Mouse (Mus musculus) skeletal muscle tissue, postnatal 0 days (tissue): ENCODE data around the gene Ly6g6e. TPM values are rescaled to one million over a fixed set of nuclear protein-coding genes. Genes with fewer than 3 reads are reported as not detected.

ENCODE experiments used
- polyA plus RNA-seq: library from polyadenylated mRNA; unstranded; fragments of >200 nt; fragmentation: Nextera tagmentation; extraction: Ambion mirVana; gene quantifications from 2 replicates; pipeline ENCODE4 v1.2.1, GENCODE M21; 2015

The Ly6g6e gene
- 2.1 TPM in 1 of 2 replicates, not detected in the other for polyA plus RNA-seq

DNA sequence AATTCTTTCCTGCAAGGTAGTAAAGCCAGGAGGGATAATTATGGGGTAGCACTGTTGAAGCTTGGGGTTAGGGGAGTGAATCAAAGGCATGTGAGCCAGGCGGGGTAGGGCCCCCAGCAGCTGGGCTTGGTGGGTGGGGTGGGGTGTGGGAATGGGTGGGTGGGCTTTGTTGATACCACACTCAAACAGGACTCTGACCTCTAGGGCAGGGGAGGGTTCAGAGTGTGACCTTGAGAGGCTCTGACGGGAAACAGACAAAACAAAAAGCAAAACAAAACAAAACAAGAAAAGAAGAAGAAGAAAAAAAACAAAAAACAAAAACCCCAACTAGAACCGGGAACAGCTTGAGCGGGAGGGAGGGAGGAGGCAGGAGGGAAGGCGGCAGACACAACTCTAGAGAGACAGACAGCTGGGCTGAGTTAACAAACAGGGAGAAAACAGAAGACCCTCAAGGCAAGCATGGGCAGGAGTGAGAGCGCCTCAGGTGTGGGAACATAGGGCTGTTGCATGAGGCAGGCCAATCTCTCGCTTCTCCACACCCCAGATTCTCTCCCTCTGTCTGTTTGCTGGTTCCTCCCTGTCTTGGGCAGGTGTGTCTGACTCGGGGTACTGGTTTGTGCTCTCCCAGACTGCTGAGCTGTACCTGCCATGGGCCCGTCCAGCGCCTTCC lies at the start of gene Ly6g6e:
Ly6g6e (plus strand) TSS at position 396 of the 670 bp plus-strand sequence.

DNA sequence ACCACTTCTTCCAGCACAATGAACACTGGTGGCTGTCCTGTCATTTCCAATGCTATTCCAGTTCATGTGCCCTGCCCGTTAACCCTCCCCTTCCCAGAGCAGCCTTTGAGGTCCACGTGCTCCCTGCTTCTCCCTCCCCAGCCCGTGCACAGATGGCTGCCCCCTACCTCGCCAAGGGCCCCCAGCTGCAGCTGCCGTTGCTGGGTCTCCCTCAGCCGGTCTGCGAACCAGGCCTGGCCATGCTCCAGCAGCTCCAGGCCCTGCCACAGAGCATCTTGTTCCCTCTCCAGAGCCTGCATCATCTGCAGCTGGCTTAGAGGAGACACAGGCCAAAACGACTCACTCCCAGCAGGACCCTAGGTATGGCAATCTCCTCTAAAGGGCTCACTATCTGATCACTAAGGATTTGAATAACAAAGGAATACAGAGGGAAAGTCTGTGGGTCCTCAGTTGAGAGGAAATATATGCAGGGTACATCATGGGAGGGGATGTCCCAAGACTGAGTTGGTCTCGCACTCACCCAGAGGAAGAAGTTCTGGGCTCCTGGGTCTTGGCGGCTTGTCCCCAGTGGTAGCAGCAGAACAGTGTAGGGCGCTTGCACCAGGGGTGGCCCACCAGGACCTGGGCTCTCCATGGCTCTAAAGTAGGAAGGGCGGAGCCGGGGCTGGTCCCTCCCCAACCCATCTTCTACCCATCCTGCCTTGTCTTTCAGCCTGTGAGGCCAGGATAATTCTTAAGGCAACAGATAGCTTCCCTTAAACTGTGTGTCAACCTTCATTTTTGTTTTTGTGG lies 49.2 kb upstream of the Ly6g6e start, which contains the start of gene Sapcd1:
Sapcd1 (minus strand) TSS at position 740 of the 792 bp plus-strand sequence.

DNA sequence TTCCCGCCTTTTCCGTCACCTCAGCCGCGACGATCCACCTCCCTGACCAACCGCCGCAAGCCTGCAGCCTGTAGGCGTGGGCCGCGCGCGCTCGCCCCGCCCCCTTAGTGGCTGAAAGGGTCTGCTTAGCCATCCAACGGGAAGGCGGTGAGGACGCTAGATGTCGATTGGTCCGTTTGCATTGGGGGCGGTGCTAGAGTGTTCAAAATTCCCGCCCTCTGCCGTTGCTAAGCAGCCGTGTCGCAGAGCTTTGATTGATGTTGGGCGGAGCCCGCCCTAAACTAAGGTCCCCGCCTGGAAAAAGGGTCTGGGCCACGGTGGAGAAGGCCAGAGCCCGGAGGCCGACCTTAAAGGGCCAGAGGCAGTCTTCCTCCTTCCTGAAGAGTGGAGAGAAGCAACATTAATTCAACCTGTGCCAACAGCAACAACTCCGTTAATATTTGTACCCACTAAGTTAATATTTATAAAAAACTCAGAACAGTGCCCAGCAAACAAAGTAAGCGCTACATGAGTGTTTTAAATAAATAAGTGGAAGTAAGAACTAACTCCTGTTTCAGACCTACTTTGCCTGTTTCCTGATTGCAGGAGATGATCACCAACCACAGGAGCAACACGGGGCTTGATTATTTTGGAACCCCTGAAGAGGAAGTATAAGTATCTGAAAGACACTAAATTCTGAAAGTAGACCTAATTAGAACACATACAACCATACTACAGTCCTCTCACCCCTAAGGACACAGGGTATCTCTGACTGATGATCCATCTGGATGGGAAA lies 29.8 kb upstream of the Ly6g6e start, which contains the start of gene Msh5:
Msh5 (minus strand) TSS at position 65 of the 775 bp plus-strand sequence.

DNA sequence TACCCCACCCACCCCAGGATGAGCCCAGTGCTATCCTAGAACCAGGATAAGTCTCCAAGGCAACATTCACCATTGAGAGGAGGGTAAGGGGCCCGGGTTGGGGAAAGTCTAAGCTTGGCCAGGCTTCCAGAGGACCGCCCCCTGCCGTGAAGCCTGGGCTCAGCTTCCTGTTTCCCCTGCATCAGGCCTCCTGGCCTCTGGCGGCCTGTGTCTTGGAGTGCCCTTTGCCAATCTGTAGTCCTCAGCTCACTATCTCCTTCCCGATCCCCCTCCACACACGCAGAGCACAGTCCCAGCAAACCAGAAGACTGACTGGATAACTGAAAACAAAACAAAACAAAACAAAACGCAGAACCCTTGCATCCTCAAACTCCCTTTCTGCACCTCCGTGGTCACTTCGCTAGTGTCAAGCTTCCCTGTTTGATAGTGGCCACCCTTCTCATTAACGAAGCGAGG lies 27.1 kb upstream of the Ly6g6e start, which contains the start of gene Clic1:
Clic1 (plus strand) TSS at position 406 of the 456 bp plus-strand sequence.

DNA sequence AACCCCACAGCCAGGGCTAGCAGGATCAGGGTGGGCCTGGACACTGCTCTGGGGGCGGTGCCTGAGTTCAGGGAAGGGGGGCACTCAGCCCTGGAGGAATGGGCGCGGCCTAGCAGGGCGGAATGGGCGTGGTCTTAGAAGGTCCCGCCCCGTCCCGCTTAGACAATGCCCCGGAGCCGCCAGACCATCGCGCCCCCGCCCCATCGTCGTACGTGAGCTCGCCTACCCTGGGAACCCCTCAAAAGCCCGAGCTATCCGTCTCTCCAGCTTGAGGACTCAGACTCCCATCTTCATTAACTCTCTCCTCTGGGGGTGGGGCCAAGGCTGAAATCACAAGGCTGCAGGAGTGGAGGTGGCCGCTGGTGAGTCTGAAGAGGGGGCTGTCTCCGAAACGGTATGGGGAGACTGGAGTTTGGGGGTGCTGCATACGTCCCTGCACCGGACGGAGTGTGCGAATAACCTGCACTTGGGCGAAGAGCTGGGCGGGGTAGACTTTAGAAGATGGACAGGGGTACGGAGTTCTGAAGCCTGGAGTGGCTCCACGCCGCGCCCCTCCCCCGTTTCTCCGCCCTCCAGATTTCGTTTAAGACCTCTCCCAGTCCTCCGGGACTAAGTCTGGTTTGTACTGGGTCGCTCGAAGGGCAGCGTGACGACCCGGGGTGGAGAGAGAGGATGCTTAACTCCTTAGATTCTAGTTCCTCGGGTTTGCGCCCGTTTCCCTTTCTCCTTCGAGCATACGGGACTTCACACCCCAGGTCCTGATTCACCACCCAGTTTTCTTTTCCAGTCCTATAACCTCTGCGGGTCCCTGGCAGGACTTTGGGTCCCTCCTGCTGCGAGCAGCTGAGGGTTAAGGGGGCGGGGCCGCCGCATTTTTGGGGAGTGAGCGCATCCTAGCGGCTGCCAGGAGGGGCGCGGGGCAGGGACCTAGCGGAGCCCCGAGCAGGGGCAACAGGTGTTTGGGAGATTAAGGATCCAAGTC lies 17.5 kb upstream of the Ly6g6e start, which contains the start of gene Ddah2:
Ddah2 (plus strand) TSS at position 125 of the 982 bp plus-strand sequence.

DNA sequence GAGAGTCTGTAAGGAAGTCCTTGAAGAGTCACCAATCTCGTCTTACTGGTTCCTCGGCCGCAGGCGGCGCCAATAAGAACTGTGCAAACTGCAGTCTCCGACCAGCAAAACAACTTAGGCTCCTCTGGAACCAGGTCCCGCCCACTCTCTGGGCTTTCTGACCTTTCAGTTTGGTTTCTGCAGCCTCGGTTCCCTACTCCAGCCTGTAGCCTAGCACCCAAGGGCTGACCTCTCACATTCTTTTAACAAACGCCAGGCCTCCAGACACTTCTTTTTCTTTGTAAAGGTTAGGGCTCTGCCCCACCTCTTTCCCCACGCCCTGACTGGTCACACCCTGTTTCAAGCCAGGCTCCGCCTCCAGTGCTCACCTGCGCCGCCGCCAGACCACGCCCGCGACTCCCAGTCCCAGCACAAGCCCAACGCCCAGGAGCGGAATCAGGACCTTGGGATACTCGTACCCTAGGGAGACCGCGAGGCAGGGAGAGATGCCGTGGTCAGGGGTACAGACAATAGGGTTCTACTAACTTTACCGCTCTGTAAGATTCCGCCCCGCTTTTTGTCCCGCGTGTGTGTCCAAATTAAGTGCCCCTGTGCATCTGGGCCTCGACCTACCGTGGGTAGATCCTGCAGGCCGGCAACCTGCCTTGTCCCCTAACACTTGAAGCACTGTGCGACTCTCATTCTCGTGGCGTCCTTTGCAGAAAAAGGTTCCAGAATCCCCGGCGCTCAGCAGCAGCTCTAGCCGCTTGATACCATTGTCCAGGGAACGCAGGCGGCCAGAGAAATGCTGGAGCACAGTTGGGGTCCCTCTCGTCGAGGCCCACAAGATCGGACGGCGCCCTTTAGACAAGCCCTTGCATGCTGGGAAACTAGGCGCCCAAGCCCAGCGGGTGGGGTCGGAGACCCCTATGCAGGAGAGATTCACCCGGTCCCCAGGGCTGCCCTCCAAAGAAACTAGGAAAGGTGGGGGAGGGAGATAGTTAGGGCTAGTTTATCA lies 11.5 kb upstream of the Ly6g6e start, which contains the start of gene Ly6g6c:
Ly6g6c (plus strand) TSS at position 438 of the 997 bp plus-strand sequence.

DNA sequence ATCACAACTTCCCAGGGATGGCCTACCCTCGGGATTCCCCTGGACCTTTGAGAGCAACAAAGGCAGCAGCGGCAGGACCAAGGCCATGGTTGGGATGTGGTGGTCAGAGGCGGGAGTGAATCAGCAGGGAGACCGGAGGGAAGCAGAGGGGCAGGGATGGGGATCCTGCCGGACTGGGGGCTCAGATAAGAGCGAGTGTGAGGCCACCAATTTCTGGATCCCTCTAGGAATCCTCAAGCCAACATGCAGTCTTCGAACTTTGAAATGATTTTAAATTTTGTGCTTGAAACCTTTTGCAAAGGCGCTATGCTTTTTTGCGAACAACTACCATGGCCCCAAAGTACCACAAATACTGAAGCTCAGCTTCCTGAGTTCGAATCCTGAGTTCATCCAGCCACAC lies 10.6 kb upstream of the Ly6g6e start, which contains the start of gene Mpig6b:
Mpig6b (minus strand) TSS at position 101 of the 400 bp plus-strand sequence.

DNA sequence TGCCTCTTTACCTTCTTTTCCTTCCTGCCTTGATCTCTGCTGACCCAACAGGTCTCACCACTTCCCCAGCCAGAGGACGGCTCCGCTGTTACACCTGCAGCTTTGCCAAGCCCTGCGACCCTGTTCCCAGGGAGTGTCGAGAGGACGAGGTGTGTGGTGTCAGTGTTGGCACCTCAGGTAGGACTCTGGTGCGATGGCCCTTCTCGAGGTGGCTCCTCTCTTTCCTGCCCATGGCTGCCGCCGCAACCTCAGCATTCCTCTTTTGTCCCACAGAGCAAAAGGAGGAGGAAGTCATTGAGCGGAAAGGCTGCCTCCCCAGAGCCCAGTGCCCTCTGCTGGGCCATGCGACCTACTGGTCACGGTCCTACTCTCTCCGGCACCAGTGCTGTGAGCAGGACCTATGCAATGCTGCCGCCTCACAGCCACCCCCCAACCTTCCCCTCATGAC lies 1.1 kb downstream of the Ly6g6e start, which contains the start of gene Ly6g6d:
Ly6g6d (minus strand) TSS at position 280 of the 448 bp plus-strand sequence.

DNA sequence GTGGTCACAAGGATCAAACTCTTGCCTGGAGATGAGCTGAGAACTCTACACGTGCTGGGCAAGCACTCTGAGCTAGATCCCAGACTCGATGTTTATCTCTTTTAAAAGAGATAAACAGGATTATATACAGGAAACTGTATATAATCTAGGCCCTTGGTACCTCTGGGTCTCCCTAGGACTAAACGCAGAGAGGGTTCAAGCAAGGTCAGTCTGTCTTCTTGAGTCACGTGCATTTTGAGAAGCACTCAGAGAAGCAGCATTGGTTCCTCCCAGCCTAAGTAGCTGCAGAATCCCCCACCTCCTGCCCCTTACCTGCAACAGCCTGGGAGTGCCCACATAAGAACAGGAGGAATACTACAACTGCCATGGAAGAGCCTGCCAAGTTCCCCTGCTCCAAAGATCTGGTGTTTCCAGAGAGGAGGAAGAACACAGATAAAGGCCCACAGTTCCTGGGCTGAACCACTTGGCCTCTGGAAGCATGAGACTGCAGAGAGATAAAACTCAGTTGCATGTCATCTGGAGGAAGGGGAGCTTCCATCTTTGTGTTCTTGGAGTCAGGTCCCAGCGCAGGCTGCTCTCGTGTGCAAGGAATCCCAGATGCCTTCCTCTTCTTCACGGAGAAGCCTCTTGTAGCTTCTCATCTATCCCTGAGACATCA lies 8.6 kb downstream of the Ly6g6e start, which contains the start of gene Ly6g6f:
Ly6g6f (minus strand) TSS at position 403 of the 658 bp plus-strand sequence.

DNA sequence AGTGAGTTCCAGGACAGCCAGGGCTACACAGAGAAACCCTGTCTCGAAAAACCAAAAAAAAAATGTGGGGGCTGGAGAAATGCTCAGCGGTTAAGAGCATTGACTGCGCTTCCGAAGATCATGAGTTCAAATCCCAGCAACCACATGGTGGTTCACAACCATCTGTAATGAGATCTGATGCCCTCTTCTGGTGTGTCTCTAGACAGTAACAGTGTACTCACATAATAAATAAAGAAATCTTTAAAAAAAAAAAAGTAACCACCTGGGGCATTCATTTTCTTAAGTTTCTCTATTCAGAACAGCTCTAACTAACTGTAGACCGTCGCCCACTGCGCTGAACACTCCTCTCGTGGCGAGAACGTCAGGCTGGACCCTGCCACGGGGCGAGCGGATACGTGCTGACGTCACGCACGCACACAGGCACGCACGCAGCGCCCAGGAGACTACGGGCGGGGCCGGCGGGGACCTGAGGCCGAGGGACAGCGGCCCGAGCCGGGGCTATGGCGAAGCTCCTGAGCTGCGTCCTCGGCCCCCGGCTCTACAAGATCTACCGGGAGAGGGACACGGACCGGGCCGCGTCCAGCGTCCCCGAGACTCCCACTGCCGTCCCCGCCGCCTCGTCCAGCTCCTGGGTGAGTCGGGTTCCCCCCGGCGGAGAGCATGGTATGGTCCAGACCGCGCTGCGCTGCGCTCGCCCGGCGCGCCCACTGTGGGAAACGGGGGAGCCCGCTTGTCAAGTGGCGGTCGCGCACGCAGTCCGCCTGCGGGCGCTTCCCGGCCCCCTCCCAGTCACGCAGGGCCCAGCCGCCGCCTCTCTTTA lies 12.3 kb downstream of the Ly6g6e start, which contains the start of gene Abhd16a:
Abhd16a (plus strand) TSS at position 439 of the 820 bp plus-strand sequence.

DNA sequence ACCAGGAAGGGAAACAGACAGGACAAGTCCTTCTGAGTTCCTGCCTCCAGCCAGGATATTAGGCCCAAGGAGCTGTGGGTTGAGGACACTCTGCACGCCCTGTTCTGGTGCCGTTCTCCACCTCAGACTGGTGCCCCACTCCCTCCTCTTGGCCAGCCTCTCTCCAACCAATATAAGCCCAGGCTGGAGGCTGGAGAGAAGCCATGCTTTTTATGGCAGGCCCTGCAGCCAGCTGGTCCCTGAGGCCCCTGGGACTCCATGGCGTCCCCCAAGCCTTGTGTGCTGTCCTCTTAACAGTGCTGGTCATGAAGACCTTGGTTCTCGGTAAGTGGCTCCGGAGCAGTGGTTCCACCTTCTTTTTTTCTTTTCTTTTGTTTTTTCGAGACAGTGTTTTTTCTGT lies 31.4 kb downstream of the Ly6g6e start, which contains the start of gene Ly6g5c:
Ly6g5c (plus strand) TSS at position 183 of the 400 bp plus-strand sequence.

DNA sequence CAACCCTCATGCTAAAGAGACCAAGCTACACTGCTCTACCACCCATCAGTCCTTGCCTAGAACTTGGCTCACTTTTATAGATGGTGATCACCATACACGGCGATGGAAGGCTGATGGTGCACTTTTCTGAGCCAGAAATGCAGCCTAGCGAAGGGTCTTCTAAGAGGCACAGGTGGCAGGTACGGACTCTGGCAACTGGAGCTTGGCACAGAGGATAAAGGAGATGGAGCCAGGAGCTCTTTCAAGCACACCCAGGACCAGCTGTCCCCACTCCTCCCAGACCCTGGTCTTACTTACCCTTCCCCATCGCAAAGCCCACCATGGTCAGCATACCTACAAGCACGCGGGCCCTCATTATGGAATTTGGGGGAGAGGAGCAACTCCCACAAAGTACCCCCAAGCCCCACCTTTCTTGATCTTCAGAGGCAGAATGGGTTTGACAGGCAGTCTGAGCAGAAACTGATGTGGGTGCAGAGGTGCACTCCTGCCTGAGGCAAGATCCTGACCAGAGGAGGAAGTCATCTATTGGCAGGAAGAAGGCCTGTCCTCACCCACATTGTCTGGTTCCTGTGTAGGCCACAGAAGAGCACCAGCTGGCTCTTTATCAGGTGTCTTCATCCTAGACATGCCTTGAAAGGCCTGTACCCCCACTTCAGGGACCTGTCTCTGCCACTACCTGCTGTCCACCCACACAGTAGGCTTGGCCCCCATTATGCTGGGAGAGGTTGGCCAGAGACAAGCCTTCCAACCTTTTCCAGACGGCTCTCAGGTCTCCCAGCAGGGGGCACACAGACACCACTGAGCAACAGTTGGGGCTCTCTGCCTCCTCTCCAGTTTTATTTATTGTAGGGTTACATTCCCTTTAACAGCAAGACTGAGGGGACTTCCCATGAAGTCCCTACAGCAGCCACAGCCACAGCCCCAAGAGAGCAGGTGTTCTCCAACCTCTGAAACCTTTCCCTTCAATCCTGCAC lies 38.6 kb downstream of the Ly6g6e start, which contains the start of gene Ly6g5b:
Ly6g5b (minus strand) TSS at position 383 of the 974 bp plus-strand sequence.

DNA sequence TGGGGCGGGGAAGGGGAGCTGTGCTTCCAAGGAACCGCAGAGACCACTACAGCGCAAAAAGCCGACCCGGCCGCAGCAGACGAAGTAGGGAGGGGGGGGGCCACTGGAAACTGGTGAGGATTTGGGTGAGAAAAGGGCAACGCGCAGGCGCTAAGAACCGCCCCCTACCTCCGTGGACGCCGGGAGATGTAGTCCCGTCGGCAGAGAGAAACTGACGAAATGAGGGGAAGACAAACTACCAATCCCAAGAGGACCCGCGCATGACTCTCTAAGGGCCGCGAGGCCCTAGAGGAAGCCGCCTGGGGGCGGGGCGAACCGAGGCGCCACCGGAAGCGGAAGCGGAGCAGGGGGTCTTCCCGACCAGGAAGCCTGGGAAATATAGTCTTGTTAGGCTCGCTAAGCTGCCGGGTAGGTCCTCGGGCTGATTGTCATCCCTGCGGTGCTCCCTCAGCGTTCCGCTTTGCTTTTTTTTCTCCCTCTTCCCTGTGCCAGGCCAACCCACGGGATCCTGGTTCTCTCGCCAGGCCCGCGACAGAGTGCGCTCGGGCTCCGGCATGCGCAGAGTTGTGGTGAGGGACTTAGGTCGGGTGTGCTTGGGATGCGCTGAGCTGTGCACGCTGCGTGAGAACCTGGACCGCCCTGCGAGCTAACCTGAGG lies 44.6 kb downstream of the Ly6g6e start, which contains the start of gene Gpank1:
Gpank1 (plus strand) TSS at position 313 of the 657 bp plus-strand sequence.

DNA sequence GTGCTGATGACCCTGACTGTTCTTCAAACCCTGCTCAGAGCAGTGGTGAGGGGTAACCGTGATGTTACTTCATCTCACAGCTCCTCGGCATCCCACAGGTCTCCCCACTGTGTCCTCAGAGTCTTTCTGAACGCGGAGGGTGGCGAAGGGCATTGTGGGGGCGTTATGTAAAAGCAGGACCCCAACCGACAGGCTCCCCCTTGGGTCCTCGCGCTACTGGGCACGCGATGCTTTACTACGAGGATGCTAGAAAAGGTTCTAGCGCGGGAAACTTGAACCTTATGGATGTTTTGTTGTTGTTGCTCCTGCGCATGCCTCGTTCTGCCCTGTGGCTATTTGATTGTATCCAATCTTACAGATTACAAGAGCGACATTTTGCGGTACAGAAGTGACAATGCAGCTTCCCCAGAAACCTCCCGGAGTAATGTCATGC lies 45.2 kb downstream of the Ly6g6e start, which contains the start of gene Csnk2b:
Csnk2b (minus strand) TSS at position 183 of the 433 bp plus-strand sequence.

DNA sequence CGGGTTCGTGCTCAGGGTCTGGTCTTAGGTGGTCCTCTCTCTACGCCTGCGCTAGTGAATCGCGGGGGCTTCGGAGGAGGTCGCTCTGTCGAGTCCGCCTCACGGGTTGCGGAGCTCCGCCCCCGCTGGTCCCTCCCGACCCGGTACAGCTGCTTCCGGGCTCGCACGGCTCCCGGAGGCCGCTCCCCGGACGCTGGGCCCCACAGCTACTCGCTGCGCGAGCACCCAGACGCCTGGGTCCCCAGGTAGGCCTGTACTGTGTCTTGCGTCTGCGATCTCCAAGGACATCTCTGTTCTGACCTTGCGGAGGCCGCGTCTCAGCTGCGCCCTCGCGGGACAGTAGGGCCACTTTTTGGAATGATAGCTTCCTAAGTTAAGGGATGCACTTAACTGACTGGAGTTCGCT lies 49.5 kb downstream of the Ly6g6e start, which contains the start of gene D17H6S53E:
D17H6S53E (plus strand) TSS at position 168 of the 406 bp plus-strand sequence.

